Mouse (Mus musculus) myocyte (in vitro differentiated cells): ENCODE measurements around the gene Ica1. TPM values are rescaled to one million over a fixed set of nuclear protein-coding genes. Genes with fewer than 3 reads are reported as not detected.

Experiments used
- H3K27me3 ChIP-seq: one replicate; pipeline ENCODE4 v1.6.1; 2011; ENCODE audit not compliant: control insufficient read depth, insufficient read depth, insufficient read length
- H3K36me3 ChIP-seq: one replicate; pipeline ENCODE4 v1.6.1; 2011; ENCODE audit not compliant: control insufficient read depth, insufficient read depth
- H3K4me2 ChIP-seq: one replicate; pipeline ENCODE4 v1.6.1; 2011; ENCODE audit warnings: low read depth, control low read depth
- H3K4me3 ChIP-seq: one replicate; pipeline ENCODE4 v1.5.1; 2011; ENCODE audit warnings: mild to moderate bottlenecking, control low read depth, moderate library complexity
- H3K79me2 ChIP-seq: one replicate; pipeline ENCODE4 v1.6.1; 2011; ENCODE audit not compliant: control insufficient read depth, insufficient read depth
- H3ac ChIP-seq: one replicate; pipeline ENCODE4 v1.6.1; 2011; ENCODE audit not compliant: control insufficient read depth, insufficient read length
- CEBPB ChIP-seq: IDR thresholded peaks from 2 replicates; pipeline ENCODE4 v1.6.1; 2011; ENCODE audit warnings: mild to moderate bottlenecking, moderate library complexity; ENCODE audit not compliant: poor library complexity, insufficient read depth, severe bottlenecking
- E2F4 ChIP-seq: IDR thresholded peaks from one replicate; pipeline ENCODE4 v1.6.1; 2011; ENCODE audit warnings: mild to moderate bottlenecking, control low read depth, moderate library complexity; ENCODE audit not compliant: insufficient read depth
- MAX ChIP-seq: IDR thresholded peaks from one replicate; pipeline ENCODE4 v1.6.1; 2011; ENCODE audit warnings: low read depth, mild to moderate bottlenecking, control low read depth
- MYOD1 ChIP-seq, 3 experiments: IDR thresholded peaks; one replicate each; pipeline ENCODE4 v1.6.1; 2011; ENCODE audit warnings: control low read depth in 2 of 3, low read depth in 2 of 3, mild to moderate bottlenecking in 2 of 3, moderate library complexity in 1 of 3; ENCODE audit not compliant: insufficient read length in 2 of 3, control insufficient read depth in 1 of 3
- MYOG ChIP-seq, 3 experiments: IDR thresholded peaks; one replicate each; pipeline ENCODE4 v1.6.1; 2011; ENCODE audit warnings: control low read depth in 2 of 3, low read depth in 2 of 3, mild to moderate bottlenecking in 2 of 3; ENCODE audit not compliant: insufficient read length in 2 of 3, control insufficient read depth in 1 of 3, insufficient read depth in 1 of 3
- POLR2A ChIP-seq: IDR thresholded peaks from one replicate; pipeline ENCODE4 v1.6.1; 2011; ENCODE audit warnings: low read depth, mild to moderate bottlenecking, control low read depth, moderate library complexity; ENCODE audit not compliant: insufficient read length
- POLR2AphosphoS2 ChIP-seq: IDR thresholded peaks from one replicate; pipeline ENCODE4 v1.6.1; 2011; ENCODE audit warnings: low read depth, control low read depth; ENCODE audit not compliant: insufficient read length
- REST ChIP-seq: IDR thresholded peaks from one replicate; pipeline ENCODE4 v1.6.1; 2011; ENCODE audit warnings: mild to moderate bottlenecking, control low read depth, moderate library complexity; ENCODE audit not compliant: insufficient read depth, insufficient read length
- SRF ChIP-seq: IDR thresholded peaks from one replicate; pipeline ENCODE4 v1.6.1; 2011; ENCODE audit warnings: low read depth; ENCODE audit not compliant: control insufficient read depth, insufficient read length
- TCF12 ChIP-seq: IDR thresholded peaks from one replicate; pipeline ENCODE4 v1.6.1; 2011; ENCODE audit warnings: mild to moderate bottlenecking, control low read depth; ENCODE audit not compliant: poor library complexity, insufficient read depth, severe bottlenecking
- TCF3 ChIP-seq: IDR thresholded peaks from one replicate; pipeline ENCODE4 v1.6.1; 2011; ENCODE audit warnings: low read depth, control low read depth; ENCODE audit not compliant: insufficient read length
- USF1 ChIP-seq: IDR thresholded peaks from one replicate; pipeline ENCODE4 v1.6.1; 2011; ENCODE audit warnings: low read depth, mild to moderate bottlenecking, control low read depth, moderate library complexity
- polyA plus RNA-seq: library from polyadenylated mRNA; unstranded; fragments of >200 nt; fragmentation: generic; extraction: Trizol; gene quantifications from one replicate; pipeline ENCODE4 v1.2.1, GENCODE M21; 2012; ENCODE audit warnings: missing spikeins

Ica1 gene
- polyA plus RNA-seq, 1 experiment: 6.0 TPM

DNA sequence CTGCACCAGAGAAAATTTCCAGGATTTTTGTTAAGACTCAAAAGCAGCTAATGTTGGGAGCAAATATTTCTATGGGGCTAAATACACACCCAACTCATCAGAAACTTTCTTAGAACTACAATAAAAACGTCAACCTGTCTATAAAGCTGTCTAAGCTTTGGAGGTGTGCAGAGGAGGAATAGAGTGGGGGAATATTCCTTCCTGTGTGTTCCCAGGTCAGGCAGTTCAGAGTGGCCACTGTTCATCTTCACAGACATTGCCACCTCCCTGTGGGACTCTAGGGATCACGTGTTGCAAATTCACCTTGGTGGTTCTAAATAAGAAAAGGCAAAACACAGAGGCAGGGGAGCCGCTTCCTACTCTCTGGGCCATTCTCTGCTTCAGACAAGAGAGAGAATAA is 120.8 kb downstream of the Ica1 start:
- Histone ChIP-seq H3ac (no peak overlapping the region), H3K27me3 (no peaks in the 10 kb centered on the region), H3K36me3 (no peaks in the 10 kb centered on the region), H3K79me2 (no peaks in the 10 kb centered on the region), H3K4me3 (no peak overlapping the region), H3K4me2 (no peak overlapping the region)
- TF ChIP-seq TCF12 (no peak), CEBPB (no peak), REST (no peak), MYOD1 (IDR thresholded peaks at IDR 0.05; ENCODE audit: control insufficient read depth in 1 of 3, insufficient read length in 2 of 3, low read depth in 2 of 3) (no peak), POLR2A (no peak), MAX (no peak), USF1 (no peak), E2F4 (no peak)

DNA sequence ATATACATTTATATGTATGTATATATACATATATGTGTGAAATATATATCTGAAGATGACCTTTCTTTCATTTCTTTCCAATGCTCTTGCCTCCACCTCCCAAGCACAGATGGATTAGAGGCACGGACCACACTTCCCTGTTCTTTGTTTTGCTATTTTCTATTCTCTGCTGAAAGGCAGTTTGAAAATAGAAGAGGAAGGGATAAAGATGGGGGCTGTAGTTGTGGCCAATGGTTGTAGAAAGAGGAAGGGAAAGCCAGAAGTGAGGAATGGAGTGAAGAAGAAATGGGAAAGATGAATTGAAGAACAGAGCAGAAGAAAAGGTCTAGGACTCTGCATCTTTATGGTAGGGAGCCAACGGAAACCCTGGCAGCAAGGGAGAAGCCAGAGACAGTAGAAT is 122.8 kb downstream of the Ica1 start:
- no peak overlapping the region for H3K4me2 ChIP-seq
- H3K27me3 ChIP-seq: no peaks in the 10 kb centered on the region
- TF ChIP-seq USF1 (no peak), MAX (no peak), POLR2A (no peak), MYOD1 (IDR thresholded peaks at IDR 0.05; ENCODE audit: control insufficient read depth in 1 of 3, insufficient read length in 2 of 3, low read depth in 2 of 3) (no peak), CEBPB (no peak), REST (no peak), E2F4 (no peak), MYOG (IDR thresholded peaks at IDR 0.05; ENCODE audit: control insufficient read depth in 1 of 3, insufficient read depth in 1 of 3, insufficient read length in 2 of 3, low read depth in 2 of 3) (no peak), TCF3 (no peak), SRF (no peak), POLR2AphosphoS2 (no peak), TCF12 (no peak)
- H3K79me2 ChIP-seq: no peaks in the 10 kb centered on the region
- H3K36me3 ChIP-seq: no peaks in the 10 kb centered on the region
- H3ac ChIP-seq: no peak overlapping the region
- H3K4me3 ChIP-seq: no peak overlapping the region

DNA sequence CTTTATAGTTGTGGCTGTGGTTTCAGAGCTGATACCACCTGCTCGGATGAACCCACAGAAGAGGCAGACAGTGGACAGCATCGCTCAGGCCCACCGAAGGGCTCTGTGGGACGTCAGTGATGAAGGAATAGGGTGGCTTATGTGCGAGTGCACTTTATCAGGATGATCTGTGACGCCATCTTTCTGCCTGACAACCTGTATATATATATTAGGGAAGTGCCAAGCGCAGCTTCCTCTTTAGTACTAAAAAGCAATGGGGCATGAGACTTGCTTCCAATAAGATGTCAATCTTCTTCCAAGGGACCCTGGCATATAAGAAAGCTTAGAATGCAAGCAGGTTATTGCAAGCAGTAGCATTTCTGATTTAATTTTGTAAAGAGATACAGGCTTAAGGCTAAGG is 127.9 kb downstream of the Ica1 start:
- Histone ChIP-seq H3ac (no peak overlapping the region), H3K4me2 (no peak overlapping the region), H3K36me3 (no peaks in the 10 kb centered on the region), H3K4me3 (no peak overlapping the region), H3K79me2 (no peaks in the 10 kb centered on the region), H3K27me3 (no peaks in the 10 kb centered on the region)
- TF ChIP-seq REST: no peak
- TF ChIP-seq MYOD1 (IDR thresholded peaks at IDR 0.05; ENCODE audit: control insufficient read depth in 1 of 3, insufficient read length in 2 of 3, low read depth in 2 of 3): no peak
- TF ChIP-seq TCF3: no peak
- no peak for TF ChIP-seq MYOG (IDR thresholded peaks at IDR 0.05; ENCODE audit: control insufficient read depth in 1 of 3, insufficient read depth in 1 of 3, insufficient read length in 2 of 3, low read depth in 2 of 3)
- no peak for TF ChIP-seq POLR2A
- no peak for TF ChIP-seq USF1
- no peak for TF ChIP-seq TCF12
- no peak for TF ChIP-seq MAX
- TF ChIP-seq CEBPB: no peak

DNA sequence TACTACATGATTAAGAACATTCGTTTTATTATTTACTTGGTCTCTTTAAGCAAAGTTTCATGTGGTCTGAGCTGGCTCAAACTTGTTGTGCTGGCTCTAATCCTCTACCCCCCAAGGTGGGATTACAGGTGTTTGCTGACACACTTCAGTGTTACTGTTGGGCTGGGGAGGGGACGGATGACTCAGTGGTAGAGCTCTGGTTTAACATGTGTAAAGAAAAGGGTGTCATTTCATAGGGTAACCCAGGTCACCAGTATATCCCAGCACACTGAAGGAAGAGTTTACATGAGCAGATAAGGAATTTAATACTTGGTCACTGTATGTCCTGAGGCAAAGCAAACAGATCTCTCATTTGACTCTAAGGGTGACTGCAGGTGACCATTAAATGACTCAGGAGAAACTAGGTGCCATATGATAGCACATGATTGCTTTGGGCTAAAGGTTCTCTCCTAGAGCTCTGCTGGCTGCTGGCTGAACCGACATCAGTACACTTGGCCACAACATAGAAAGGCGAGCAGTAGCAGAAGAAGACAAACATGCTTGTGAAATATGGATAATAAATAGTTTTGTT is 128.9 kb downstream of the Ica1 start:
- TF ChIP-seq MYOD1 (IDR thresholded peaks at IDR 0.05; ENCODE audit: control insufficient read depth in 1 of 3, insufficient read length in 2 of 3, low read depth in 2 of 3) (no peak), REST (no peak)
- Histone ChIP-seq H3K4me3 (no peak overlapping the region), H3K79me2 (no peaks in the 10 kb centered on the region), H3K36me3 (no peaks in the 10 kb centered on the region), H3ac (no peak overlapping the region), H3K4me2 (no peak overlapping the region), H3K27me3 (no peaks in the 10 kb centered on the region)

DNA sequence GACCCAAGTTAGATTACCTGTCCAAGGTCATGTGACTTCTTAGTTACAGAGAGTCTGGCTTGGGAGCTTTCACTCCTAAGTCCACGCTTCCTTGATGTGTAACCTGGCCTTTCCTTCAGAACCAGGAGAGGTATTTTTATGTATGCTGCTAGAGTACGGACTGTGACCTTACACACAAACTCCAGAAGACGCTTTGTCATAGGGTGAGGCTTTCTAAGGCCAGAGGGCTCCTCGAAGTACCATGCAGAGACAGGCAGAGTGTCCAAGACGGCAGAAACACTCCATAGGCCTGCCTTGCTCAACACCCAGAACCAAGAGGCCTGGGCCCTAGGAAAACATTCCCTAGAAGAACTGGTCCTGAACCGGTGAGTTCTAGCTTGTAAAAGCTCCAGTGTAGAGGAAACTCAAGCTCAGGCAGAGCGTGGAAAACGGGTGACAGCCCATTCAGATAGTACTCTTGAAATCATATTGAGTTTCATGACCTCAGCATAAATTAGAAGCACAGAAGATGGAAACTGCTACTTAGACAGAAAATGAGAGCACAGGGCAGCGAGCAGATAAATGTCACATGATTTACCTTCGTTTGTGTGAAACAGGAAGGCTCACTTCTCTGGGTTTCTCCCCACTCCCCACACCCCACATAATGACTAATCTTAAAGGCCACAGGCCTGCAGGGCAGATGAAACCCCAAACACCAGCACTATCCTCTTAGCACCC is 129.9 kb downstream of the Ica1 start:
- Histone ChIP-seq H3K4me3 (no peak overlapping the region), H3K4me2 (no peak overlapping the region)

More for the DNA sequence above, 129.9 kb downstream of the Ica1 start:
- no peaks in the 10 kb centered on the region for H3K36me3 ChIP-seq
- TF ChIP-seq E2F4: no peak
- no peak for TF ChIP-seq MAX
- TF ChIP-seq MYOG (IDR thresholded peaks at IDR 0.05; ENCODE audit: control insufficient read depth in 1 of 3, insufficient read depth in 1 of 3, insufficient read length in 2 of 3, low read depth in 2 of 3): no peak
- no peak for TF ChIP-seq TCF12
- TF ChIP-seq POLR2AphosphoS2: no peak
- TF ChIP-seq POLR2A: no peak
- no peak for TF ChIP-seq SRF
- TF ChIP-seq TCF3: no peak
- no peak for TF ChIP-seq CEBPB
- no peak for TF ChIP-seq MYOD1 (IDR thresholded peaks at IDR 0.05; ENCODE audit: control insufficient read depth in 1 of 3, insufficient read length in 2 of 3, low read depth in 2 of 3)
- TF ChIP-seq REST: no peak
- TF ChIP-seq USF1: no peak
- H3ac ChIP-seq: no peak overlapping the region
- H3K27me3 ChIP-seq: no peaks in the 10 kb centered on the region
- H3K79me2 ChIP-seq: no peaks in the 10 kb centered on the region
